Mouse (Mus musculus): ENCODE results near the gene Gckr. TPM values are rescaled to one million over a fixed set of nuclear protein-coding genes. Genes with fewer than 3 reads are reported as not detected.
A peak's percentile ranks its signal among the peaks of the same experiment; 100 is the strongest.

The Gckr gene
- not detected in 2 replicates for polyA plus RNA-seq (2014; fragmentation: Nextera tagmentation; extraction: Ambion mirVana)

DNA sequence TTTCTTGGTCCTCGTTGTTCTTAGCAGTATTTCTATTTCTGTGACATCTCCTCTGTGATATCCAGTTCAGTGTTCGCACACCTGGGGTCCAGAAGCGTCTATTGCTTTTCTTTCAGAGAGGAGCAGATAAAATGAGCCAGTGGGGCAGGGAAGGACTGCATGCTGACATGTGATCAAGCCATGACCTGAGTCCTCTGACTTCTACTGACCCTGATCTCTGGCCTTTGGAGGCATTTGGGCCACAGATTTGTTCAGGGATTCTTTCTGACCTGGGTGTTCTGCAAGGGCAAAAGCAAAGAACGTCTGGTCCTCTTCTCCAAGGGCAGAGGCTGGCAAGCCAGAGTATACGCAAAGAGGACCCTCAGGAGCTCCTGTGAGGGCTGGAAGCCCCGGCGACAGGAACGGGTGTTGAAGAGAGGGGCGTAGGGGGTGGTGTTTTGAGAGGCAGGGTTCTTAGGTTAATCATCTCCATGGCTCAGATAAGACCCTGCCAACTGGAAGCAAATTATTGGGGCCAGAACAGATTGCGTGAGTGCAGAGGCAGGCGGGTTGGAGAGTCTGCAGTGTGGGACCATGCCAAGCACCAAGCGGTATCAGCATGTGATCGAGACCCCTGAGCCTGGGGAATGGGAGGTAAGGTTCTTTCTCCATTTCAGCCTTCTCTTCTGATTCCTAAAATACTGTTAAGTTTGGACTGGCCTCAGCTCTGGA, at the start of gene Gckr:
Gckr (plus strand) TSS at position 397 of the 711 bp plus-strand sequence.
- WGBS, result 80% methylated on average over 13 of the region's 13 CpGs
- Histone ChIP-seq H3K4me3 (ENCODE audit: low read depth, low read length) (peak within 1 kb of the TSS; percentile 88; the same call in 1 of the 2 replicates), H3K4me2 (ENCODE audit: low read length) (peak within 1 kb of the TSS; percentile 72), H3K4me1 (ENCODE audit: control insufficient read depth, insufficient read depth, low read length) (peaks cover 7% of the 10 kb centered on the region), H3K9me3 (replicated peaks; ENCODE audit: control insufficient read depth, low read length) (no peaks in the 10 kb centered on the region), H3K36me3 (ENCODE audit: control insufficient read depth, insufficient read depth, low read length) (peaks cover 17% of the 10 kb centered on the region), H3K27me3 (replicated peaks; ENCODE audit: control insufficient read depth, insufficient read depth, low read length) (no peaks in the 10 kb centered on the region), H3K27ac (ENCODE audit: low read depth, low read length) (no peak within 1 kb of the TSS), H3K9ac (ENCODE audit: low read length) (no peak within 1 kb of the TSS; the same call in 1 of the 2 replicates)
- ATAC-seq (no peak), DNase-seq (ENCODE audit: low spot score) (no peak)

DNA sequence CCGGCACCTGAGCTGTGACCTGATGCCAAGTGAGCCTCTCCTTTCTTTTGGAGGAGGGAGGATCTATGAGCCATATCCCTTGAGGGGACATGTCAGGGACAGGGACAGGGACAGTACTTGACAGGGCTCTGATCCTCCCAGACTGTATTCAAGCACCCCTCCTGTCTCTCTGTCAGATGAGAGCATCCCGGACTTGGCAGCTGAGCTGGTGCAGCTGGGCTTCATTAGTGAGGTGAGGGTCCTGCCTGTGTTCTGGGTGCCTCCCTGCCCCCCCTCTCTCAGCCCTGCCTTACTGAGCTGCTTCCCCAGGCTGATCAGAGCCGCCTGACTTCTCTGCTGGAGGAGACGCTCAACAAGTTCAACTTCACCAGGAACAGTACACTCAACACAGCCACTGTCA, 46.5 kb upstream of the Gckr start:
- peaks cover 93% of the 10 kb centered on the region for H3K36me3 ChIP-seq (ENCODE audit: control insufficient read depth, insufficient read depth, low read length)
- DNase-seq (ENCODE audit: low spot score) (peak; percentile 8), ATAC-seq (peak; percentile 28; the same call in 1 of the 2 replicates)
- H3K4me3 ChIP-seq (ENCODE audit: low read depth, low read length), result no peak overlapping the region
- H3K4me2 ChIP-seq (ENCODE audit: low read length), result no peak overlapping the region
- H3K27ac ChIP-seq (ENCODE audit: low read depth, low read length), result no peak overlapping the region
- WGBS, result 64% methylated on average over 4 of the region's 4 CpGs
- H3K27me3 ChIP-seq (replicated peaks; ENCODE audit: control insufficient read depth, insufficient read depth, low read length), result no peaks in the 10 kb centered on the region
- peaks cover 6% of the 10 kb centered on the region; the same call in 1 of the 2 replicates for H3K4me1 ChIP-seq (ENCODE audit: control insufficient read depth, insufficient read depth, low read length)
- H3K9me3 ChIP-seq (replicated peaks; ENCODE audit: control insufficient read depth, low read length), result no peaks in the 10 kb centered on the region
- H3K9ac ChIP-seq (ENCODE audit: low read length), result no peak overlapping the region

DNA sequence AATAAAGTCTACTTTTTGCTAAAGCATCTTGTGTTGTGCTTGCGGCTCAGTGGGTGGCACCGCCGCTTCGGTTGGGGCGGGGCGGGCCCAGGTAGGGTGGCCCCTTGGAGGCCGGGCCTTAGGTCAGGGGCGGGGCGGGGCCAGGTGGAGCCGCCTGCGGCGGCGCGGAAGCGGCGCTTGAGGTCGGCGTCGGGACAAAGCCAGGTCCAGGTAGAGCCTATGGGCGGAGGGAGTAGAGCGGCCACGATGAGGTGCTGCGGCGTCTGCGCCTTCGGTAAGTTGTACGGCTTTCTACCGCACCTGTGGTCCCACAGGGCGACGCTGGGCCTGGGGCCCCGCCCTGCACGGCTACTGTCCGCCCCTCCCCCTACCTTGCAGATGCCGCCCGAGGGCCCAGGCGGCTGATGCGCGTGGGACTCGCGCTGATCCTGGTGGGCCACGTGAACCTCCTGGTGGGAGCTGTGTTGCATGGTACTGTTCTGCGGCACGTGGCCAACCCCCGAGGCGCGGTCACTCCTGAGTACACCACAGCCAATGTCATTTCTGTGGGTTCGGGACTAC, 45.6 kb upstream of the Gckr start, which contains the start of gene Krtcap3:
Krtcap3 (plus strand) TSS at position 151 of the 561 bp plus-strand sequence.
- peak within 1 kb of the TSS; percentile 18; the same call in 1 of the 2 replicates for H3K9ac ChIP-seq (ENCODE audit: low read length)

GRCm38 (mm10) chr5:31252151-31252550, 45.1 kb upstream of the Gckr start:
- no peaks in the 10 kb centered on the region for H3K27me3 ChIP-seq (replicated peaks; ENCODE audit: control insufficient read depth, insufficient read depth, low read length)
- DNase-seq (ENCODE audit: low spot score) (no peak), ATAC-seq (peak; percentile 36; the same call in 1 of the 2 replicates)
- WGBS, result 46% methylated on average over 10 of the region's 10 CpGs
- peaks cover 6% of the 10 kb centered on the region; the same call in 1 of the 2 replicates for H3K4me1 ChIP-seq (ENCODE audit: control insufficient read depth, insufficient read depth, low read length)
- H3K27ac ChIP-seq (ENCODE audit: low read depth, low read length), result no peak overlapping the region
- H3K4me3 ChIP-seq (ENCODE audit: low read depth, low read length), result no peak overlapping the region
- H3K36me3 ChIP-seq (ENCODE audit: control insufficient read depth, insufficient read depth, low read length), result peaks cover 88% of the 10 kb centered on the region
- no peak overlapping the region; the same call in 1 of the 2 replicates for H3K4me2 ChIP-seq (ENCODE audit: low read length)
- no peak overlapping the region for H3K9ac ChIP-seq (ENCODE audit: low read length)
- H3K9me3 ChIP-seq (replicated peaks; ENCODE audit: control insufficient read depth, low read length), result no peaks in the 10 kb centered on the region

More for the DNA sequence above, 45.6 kb upstream of the Gckr start, which contains the start of gene Krtcap3:
- Histone ChIP-seq H3K36me3 (ENCODE audit: control insufficient read depth, insufficient read depth, low read length) (peaks cover 91% of the 10 kb centered on the region), H3K4me3 (ENCODE audit: low read depth, low read length) (no peak within 1 kb of the TSS), H3K27me3 (replicated peaks; ENCODE audit: control insufficient read depth, insufficient read depth, low read length) (no peaks in the 10 kb centered on the region), H3K27ac (ENCODE audit: low read depth, low read length) (no peak within 1 kb of the TSS), H3K4me1 (ENCODE audit: control insufficient read depth, insufficient read depth, low read length) (peaks cover 6% of the 10 kb centered on the region; the same call in 1 of the 2 replicates), H3K9me3 (replicated peaks; ENCODE audit: control insufficient read depth, low read length) (no peaks in the 10 kb centered on the region), H3K4me2 (ENCODE audit: low read length) (peak within 1 kb of the TSS; percentile 22; the same call in 1 of the 2 replicates)
- peak; percentile 19 for DNase-seq (ENCODE audit: low spot score)
- WGBS, result 6% methylated on average over 46 of the region's 47 CpGs
- peak; percentile 60 for ATAC-seq

- no peaks in the 10 kb centered on the region for H3K27me3 ChIP-seq (replicated peaks; ENCODE audit: control insufficient read depth, insufficient read depth, low read length)
- ATAC-seq (no peak), DNase-seq (ENCODE audit: low spot score) (no peak)
- 82% methylated on average over 16 of the region's 16 CpGs for WGBS
- H3K36me3 ChIP-seq (ENCODE audit: control insufficient read depth, insufficient read depth, low read length), result peaks cover 86% of the 10 kb centered on the region
- H3K27ac ChIP-seq (ENCODE audit: low read depth, low read length), result no peak overlapping the region
- no peak overlapping the region for H3K9ac ChIP-seq (ENCODE audit: low read length)
- peaks cover 6% of the 10 kb centered on the region; the same call in 1 of the 2 replicates for H3K4me1 ChIP-seq (ENCODE audit: control insufficient read depth, insufficient read depth, low read length)
- no peak overlapping the region for H3K4me2 ChIP-seq (ENCODE audit: low read length)
- no peaks in the 10 kb centered on the region for H3K9me3 ChIP-seq (replicated peaks; ENCODE audit: control insufficient read depth, low read length)
- H3K4me3 ChIP-seq (ENCODE audit: low read depth, low read length), result no peak overlapping the region
Measured at GRCm38 (mm10) chr5:31252795-31253545, 44.3 kb upstream of the Gckr start.

DNA sequence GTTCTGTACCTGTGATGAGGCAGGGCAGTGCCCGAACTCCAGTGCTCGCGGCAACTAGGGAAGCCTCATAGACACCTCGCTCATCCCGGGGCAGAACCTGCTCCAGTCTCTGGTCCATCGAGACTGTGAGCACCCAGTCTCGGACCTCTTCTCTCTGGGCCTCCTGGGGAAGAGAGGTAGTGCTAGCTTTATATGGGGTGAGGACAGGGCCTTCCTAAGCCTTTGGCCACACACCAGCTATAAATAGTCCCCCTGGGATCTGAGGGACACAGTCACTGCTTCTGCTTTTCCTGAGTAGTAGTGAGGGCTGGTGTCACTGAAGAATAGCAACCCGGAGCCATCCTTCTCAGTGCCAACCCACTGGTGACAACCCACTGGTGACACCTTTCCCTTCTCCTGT, 43.4 kb upstream of the Gckr start:
- no peaks in the 10 kb centered on the region for H3K9me3 ChIP-seq (replicated peaks; ENCODE audit: control insufficient read depth, low read length)
- peaks cover 6% of the 10 kb centered on the region; the same call in 1 of the 2 replicates for H3K4me1 ChIP-seq (ENCODE audit: control insufficient read depth, insufficient read depth, low read length)
- H3K4me3 ChIP-seq (ENCODE audit: low read depth, low read length), result no peak overlapping the region
- H3K27ac ChIP-seq (ENCODE audit: low read depth, low read length), result no peak overlapping the region
- DNase-seq (ENCODE audit: low spot score), result no peak
- 98% methylated on average over 8 of the region's 8 CpGs for WGBS
- peaks cover 77% of the 10 kb centered on the region for H3K36me3 ChIP-seq (ENCODE audit: control insufficient read depth, insufficient read depth, low read length)
- no peaks in the 10 kb centered on the region for H3K27me3 ChIP-seq (replicated peaks; ENCODE audit: control insufficient read depth, insufficient read depth, low read length)
- no peak overlapping the region for H3K9ac ChIP-seq (ENCODE audit: low read length)
- no peak for ATAC-seq
- H3K4me2 ChIP-seq (ENCODE audit: low read length), result no peak overlapping the region

DNA sequence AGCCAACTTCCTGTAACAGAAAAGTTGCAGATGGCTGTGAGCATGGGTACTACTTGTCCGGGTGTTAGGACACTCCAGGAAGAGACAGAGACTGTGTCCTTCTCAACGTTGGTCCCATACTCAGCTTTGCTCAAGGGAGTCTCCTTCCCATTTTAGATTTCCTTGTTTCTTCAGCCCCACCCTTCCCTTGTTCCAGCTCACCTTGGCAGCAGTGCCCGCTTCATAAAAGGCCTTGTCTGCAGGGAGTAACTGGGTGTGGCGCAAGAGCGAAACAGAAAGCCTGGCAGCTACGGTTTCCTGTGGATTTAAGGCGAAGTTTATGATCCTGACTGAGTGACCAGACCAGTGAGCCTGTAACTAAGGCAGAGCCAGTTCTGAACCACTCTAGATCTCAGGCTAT, 42.8 kb upstream of the Gckr start:
- Histone ChIP-seq H3K27ac (ENCODE audit: low read depth, low read length) (no peak overlapping the region), H3K4me3 (ENCODE audit: low read depth, low read length) (no peak overlapping the region), H3K9me3 (replicated peaks; ENCODE audit: control insufficient read depth, low read length) (no peaks in the 10 kb centered on the region), H3K4me1 (ENCODE audit: control insufficient read depth, insufficient read depth, low read length) (peaks cover 6% of the 10 kb centered on the region; the same call in 1 of the 2 replicates), H3K9ac (ENCODE audit: low read length) (no peak overlapping the region), H3K27me3 (replicated peaks; ENCODE audit: control insufficient read depth, insufficient read depth, low read length) (no peaks in the 10 kb centered on the region), H3K36me3 (ENCODE audit: control insufficient read depth, insufficient read depth, low read length) (peaks cover 75% of the 10 kb centered on the region), H3K4me2 (ENCODE audit: low read length) (no peak overlapping the region)
- 89% methylated on average over 7 of the region's 7 CpGs for WGBS
- no peak for ATAC-seq
- no peak for DNase-seq (ENCODE audit: low spot score)

DNA sequence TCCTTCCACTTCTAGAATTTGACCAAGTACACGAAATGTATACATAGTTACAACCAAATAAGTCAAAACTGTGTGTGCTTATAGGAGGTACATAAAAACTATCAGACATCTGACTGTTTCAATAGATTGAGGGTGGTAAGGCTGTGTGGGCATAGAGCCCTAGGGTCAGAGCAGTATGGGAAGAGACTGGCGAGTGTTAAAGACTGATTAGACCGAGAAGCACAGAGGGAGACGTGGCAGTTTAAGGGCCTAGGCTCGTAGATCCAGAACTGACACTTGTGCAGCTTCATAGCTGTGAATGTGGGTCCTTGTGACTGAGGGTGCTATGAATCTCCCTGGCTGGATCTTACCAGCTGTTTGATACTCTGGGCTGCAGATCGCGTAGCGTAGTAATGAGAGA, 42.3 kb upstream of the Gckr start:
- Histone ChIP-seq H3K27ac (ENCODE audit: low read depth, low read length) (no peak overlapping the region), H3K4me1 (ENCODE audit: control insufficient read depth, insufficient read depth, low read length) (peaks cover 6% of the 10 kb centered on the region; the same call in 1 of the 2 replicates), H3K36me3 (ENCODE audit: control insufficient read depth, insufficient read depth, low read length) (peaks cover 75% of the 10 kb centered on the region), H3K4me3 (ENCODE audit: low read depth, low read length) (no peak overlapping the region), H3K9me3 (replicated peaks; ENCODE audit: control insufficient read depth, low read length) (no peaks in the 10 kb centered on the region), H3K27me3 (replicated peaks; ENCODE audit: control insufficient read depth, insufficient read depth, low read length) (no peaks in the 10 kb centered on the region), H3K9ac (ENCODE audit: low read length) (no peak overlapping the region), H3K4me2 (ENCODE audit: low read length) (no peak overlapping the region)
- 85% methylated on average over 8 of the region's 8 CpGs for WGBS
- DNase-seq (ENCODE audit: low spot score), result no peak
- ATAC-seq, result no peak

All from forebrain, embryonic 14.5 days (tissue).